Mouse (Mus musculus): ENCODE measurements around the gene Dus3l. TPM values are rescaled to one million over a fixed set of nuclear protein-coding genes. Genes with fewer than 3 reads are reported as not detected.
A peak's percentile ranks its signal among the peaks of the same experiment; 100 is the strongest.

Dus3l gene
- total RNA-seq, 2 experiments from 2014 or later: 80.0 to 90.4 TPM

DNA sequence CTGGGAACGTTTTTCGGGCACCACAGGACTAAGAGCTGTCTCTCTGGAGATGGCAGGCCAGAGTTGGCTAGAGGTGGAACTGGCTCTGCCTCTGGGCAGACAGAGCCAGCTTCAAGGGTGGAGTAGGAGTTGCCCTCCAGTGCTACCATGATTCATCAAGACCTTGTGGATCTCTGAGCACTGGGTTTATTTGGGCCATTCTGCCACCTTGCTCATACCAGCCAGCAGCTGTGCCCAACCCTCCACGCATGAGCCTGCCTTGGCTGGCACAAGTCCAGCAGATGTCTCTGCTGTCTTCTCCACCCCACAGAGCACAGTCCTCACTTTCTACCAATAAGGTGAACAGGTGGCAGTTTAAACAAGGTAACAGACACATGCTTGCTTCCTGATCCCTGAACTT, 24.3 kb downstream of the Dus3l start:
- intact Hi-C loops (cut with DNase I): no loop called here

DNA sequence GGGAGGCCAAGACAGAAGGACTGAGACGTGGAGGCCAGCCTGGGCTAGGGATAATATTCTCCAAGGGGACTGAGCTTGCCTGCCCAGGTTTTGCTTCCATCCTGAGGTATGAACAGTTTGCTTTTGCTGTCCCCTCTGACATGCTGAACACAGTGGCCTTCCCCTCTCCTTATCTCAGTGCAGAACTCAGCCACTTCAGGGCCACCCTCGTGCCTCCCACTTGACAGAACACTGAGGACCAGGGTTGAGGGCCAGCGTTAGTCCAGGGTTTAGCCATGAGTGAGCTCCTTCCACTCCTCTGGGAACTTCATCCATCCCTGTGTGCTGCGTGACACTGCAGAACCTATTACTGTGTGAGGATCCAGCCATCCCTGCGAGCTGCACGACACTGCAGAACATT, 24.7 kb downstream of the Dus3l start:
- DNase-seq: no peak
- intact Hi-C loops (cut with DNase I): no loop called here

More for the DNA sequence above, 24.3 kb downstream of the Dus3l start:
- DNase-seq: no peak

DNA sequence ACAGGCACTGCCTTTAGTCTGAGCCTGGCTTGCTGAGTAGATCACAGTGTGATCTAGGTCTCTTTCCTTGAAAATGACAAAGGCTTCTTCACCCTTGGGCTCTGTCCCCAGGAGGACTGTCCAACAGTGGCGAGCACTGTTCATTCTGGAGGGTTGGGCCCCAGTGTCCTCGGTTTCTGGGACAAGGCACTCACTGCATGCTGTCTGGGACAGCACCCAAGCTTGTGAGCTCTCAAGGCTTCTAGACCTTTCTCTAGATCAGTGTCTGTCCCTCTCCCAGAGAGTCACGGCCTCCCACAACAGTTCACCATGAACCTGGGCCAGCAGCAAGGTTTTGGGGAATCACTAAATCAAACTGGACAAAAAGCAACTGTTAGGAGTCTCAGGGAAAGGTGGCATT, 28.0 kb downstream of the Dus3l start:
- intact Hi-C loops (cut with DNase I): no loop called here
- DNase-seq: no peak

DNA sequence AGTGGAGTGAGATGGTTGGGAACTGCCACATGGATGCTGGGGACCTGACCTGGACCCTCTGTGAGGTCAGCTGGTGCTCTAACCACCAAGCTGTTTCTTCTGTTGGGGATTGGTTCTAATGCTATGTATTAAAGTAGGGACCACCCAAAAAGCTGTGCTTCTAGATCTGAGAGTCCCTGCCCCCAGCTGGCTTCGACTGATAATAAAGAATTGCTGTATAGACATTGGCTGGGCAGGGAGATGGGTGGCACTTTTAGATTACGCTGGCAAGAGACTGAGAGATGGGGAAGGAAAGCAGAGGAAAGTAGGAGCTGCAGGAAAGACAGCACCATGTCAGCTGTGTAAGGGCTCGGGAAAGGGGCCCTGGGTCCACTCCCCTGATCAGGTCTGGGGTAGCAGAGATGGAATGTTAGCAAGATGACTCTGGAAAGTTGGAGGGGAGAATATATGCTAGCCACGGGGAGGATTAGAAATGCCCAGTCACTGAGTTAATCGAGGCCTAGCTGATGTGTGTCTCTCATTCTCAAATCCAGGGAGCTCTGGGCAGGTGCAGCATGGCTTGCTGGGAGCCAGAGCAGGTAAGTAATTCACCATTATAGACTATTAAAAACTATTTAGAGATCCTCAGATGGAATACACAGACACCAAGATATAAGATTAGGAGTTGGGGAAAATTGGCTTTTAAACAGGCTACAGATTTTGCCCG, 29.2 kb downstream of the Dus3l start:
- intact Hi-C loops (cut with DNase I): no loop called here
- no peak for DNase-seq

DNA sequence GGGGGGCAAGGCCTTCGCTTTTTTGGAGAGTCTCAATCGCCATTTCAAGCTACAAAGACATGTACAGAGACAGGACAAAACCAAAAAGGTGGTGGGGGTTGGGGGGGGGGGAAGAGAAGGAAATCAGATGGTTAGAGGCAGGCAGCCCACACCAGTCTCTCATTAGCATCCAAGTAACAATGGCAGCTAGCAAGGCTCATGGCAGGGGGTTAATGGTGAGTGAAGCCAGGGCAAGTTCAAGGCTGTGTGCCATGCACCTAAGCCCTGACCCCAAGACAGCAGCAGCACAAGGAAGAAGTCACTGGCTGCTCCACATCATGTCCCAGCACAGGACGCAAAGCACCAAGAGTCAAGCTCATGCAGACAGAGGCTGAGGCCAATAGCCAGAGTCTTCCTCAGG, 34.7 kb downstream of the Dus3l start:
- intact Hi-C loops (cut with DNase I): no loop called here
- no peak for DNase-seq

DNA sequence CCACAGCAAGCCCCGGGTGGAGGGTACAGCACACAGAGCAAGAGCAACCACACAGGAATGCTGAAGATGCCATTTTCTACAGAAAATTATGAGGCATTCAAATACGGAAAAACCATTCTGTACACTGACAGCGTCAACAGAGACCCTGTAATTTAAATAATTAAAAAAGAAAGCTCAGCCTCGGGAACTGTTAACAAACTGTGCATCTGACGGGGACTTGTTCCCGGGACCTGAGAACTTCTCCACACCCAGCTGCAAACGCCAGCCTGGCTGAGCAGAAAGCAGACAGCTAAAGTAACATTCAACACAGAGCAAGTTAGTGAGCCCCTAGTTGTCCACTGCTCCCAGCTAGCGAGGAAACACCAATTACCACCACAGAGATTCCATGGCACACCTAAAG, 37.5 kb downstream of the Dus3l start:
- no peak for DNase-seq
- intact Hi-C loops (cut with DNase I): loop anchor here (10.0 kb wide), 1 partner anchor 533 kb away; no protein-coding TSS in a partner anchor

DNA sequence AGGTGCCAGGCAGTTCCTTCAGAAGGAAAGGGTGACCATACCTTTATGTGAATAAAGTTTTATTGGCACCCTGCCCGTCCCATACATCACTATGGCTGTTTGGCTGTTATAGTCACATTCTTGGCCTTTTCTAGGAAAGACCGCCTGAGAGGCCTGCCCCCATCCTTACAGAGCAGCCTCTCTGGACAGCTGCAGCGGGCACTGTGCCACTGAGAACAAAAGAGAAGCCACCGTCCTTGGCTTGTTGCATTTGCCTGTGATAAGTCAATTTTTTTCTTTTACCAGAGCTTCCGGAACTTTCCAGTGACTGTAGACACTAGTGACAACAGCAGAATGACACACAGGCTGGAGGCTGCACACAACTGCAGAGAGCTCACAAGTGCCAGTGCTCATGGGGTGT, 40.4 kb downstream of the Dus3l start:
- DNase-seq: peak; percentile 53
- intact Hi-C loops (cut with DNase I): loop anchor here (10.0 kb wide), 1 partner anchor 530 kb away; no protein-coding TSS in a partner anchor

DNA sequence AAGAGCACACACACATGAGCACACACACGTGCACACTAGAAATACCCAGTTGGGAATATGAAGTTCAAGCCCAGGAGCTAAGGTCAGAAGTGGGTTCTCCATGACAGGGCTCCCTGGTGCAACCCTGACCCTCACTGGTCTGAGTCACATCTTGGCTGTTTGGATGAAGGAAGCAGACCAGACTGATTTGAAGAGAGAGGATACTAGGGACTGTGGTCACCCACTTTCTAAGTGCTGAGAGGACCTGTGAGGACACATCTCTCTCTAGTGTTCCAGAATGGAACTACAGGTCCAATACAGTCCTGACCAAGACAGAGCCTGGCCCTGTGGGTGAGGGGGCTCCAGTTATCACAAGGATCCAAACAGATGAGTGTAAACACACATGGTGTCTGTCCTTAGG, 41.2 kb downstream of the Dus3l start:
- intact Hi-C loops (cut with DNase I): loop anchor here (10.0 kb wide), 1 partner anchor 529 kb away; no protein-coding TSS in a partner anchor
- DNase-seq: no peak

DNA sequence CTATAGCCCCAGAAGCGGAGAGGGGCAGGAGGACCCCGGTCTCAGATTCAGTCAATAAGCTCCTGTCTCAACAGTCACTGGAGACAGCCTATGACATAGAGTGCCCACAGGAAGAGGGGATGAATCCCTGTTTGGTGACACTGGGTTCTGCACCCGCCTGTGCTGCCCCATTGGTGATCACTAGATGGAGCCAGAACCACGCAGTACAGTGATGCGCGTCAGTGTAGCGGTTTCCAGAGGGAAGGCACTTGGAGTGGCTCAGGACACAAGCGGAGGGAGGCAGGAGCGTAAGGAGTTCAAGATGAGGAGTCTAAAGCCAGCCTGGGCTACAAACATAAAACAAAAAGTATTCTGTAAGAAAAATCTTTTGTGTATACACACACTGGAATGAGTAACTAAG, 44.0 kb downstream of the Dus3l start:
- peak; percentile 82 for DNase-seq
- intact Hi-C loops (cut with DNase I): loop anchor here (10.0 kb wide), 1 partner anchor 526 kb away; no protein-coding TSS in a partner anchor

DNA sequence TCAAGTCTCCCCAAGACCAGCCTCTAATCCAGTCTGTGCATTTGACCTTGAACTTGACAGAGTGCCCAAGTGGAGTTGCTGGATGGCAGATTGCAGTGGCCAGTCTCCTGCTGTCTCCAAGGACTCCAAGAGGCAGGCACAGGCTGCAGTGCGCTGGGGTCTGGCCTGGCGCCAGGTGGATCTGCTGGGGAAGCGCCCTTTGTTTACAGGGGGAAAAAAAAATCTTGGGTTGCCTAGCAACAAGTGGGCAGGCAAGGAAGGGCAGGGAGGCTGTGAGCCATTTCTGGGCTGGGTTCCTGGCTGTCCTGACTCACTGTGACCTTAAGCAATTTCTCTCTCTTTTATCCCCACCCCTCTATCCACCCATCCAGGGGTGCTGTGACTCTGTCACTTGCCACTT, 45.7 kb downstream of the Dus3l start:
- DNase-seq: peak; percentile 99
- intact Hi-C loops (cut with DNase I): loop anchor here (10.0 kb wide), 1 partner anchor 435 kb away; the partner anchor contains the start of genes Gpr108 and Trip10

DNA sequence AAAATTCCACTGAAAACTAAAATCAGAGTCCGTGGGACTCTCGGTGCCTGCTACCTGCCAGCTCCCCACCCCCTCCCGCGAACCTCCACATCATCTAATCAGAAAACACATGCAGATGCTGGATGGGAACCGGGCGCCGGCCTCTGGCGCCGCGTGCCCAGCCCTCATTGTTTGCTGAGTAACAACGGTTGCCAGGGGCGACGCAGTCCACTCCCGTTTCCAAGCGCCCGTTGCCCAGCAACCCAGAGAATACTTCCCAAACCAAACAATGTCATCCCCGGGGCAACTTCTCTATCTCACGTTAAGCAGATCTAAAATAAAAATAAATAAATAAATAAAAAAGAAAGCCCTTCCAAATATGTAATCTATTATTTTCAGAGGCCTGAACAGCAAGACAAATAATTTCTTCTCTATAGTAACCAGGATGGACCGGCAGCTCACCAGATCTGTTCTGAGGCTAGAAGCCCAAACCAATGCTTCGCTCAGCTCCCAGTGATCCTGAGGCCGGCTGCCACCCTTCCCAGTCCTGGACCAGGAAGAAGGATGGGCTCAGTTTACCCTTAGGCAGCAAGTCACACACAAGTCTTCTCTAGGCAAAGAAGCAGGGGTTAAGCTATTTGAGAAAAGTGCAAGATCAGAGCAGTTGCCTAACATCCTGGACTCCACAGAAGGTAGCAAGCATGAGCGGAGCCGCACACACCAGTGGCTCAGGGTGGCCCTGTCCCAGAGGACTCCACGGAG, 49.9 kb downstream of the Dus3l start:
- DNase-seq: peak; percentile 83
- intact Hi-C loops (cut with DNase I): loop anchor here (10.0 kb wide), 1 partner anchor 430 kb away; the partner anchor contains the start of genes Gpr108 and Trip10

DNA sequence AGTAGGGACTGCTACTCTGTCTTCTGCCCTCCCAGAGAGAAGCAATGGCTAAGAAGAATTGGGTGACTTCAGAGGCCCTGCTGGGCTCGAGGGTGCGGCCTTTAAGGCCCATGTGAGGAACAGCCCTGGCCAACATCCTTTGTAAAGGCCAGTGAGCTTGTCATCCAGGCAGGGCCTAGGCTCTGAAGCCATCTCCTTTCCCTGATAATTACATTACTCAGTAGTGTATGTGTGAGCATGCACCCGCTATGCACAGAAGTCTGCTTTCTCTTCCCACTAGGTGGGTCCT, 50.4 kb downstream of the Dus3l start:
- intact Hi-C loops (cut with DNase I): loop anchor here (10.0 kb wide), 1 partner anchor 430 kb away; the partner anchor contains the start of genes Gpr108 and Trip10
- no peak for DNase-seq

DNA sequence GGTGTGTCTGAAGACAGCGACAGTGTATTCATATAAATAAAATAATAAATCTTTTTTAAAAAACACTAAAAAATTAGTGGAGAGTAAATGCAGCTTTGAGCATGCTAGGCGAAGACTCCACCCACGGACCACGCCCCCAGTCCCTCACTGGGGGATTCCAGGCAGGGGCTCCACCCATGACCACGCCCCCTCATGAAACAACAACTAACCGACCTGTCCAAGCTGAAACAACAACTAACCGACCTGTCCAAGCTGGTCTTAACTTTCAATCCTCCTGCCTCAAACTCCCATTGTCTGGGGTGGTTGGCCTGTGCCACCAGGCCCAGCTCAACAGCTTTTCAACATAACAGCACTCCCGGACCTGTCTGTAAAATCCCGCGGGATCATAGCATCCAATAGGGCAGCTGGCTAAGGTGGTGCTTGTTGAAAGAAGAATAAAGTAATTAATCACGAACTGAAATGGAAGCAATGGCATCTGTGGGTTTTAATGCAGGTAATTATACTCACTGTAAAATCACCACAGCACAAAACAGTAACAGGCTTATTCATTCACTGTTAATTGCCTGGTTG, 53.6 kb downstream of the Dus3l start:
- intact Hi-C loops (cut with DNase I): loop anchor here (10.0 kb wide), 1 partner anchor 427 kb away; the partner anchor contains the start of genes Gpr108 and Trip10
- no peak for DNase-seq

DNA sequence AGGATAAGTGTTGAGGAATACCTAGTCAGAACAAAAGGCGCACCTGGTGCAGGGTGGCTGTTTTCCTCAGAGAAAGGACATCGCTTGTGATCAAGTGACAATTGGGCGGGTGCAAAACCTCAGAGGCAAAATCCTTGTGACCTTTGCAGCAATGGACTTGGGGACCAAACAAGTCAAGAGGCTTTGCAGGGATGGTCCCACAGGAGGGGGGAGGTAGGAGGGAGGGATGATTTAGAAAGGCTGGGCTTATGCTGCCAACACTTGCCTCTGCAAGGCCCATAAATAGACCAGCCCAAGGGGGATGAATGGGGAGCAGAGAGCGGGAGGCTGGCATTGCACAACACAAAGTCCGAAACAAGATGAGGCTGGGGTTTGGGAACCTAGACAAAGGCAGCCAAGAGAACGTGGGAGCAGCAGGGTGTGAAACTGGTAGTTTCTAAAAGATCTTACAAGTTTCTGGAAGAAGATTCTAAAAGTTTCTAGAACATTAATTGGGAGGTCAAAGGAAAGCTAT, 54.5 kb downstream of the Dus3l start:
- DNase-seq: no peak
- intact Hi-C loops (cut with DNase I): loop anchor here (10.0 kb wide), 1 partner anchor 426 kb away; the partner anchor contains the start of genes Gpr108 and Trip10

Other genes starting within 250 kb of the Dus3l start
- 1 to 10 TPM; 1.9 to 2.2 TPM for gene Gm20219, start 210.4 kb upstream of the Dus3l start, total RNA-seq (2021)
- 100 to 1,000 TPM; 105 to 107 TPM for gene Safb2, start 180.2 kb upstream of the Dus3l start, total RNA-seq (2021)
- 100 to 1,000 TPM; 173 to 188 TPM for gene Safb, start 179.9 kb upstream of the Dus3l start, total RNA-seq (2021)
- 100 to 1,000 TPM; 119 to 135 TPM for gene 2410015M20Rik, start 155.0 kb upstream of the Dus3l start, total RNA-seq (2021)
- 100 to 1,000 TPM; 563 to 595 TPM for gene Rpl36, start 151.3 kb upstream of the Dus3l start, total RNA-seq (2021)
- 10 to 100 TPM; 61.5 to 63.4 TPM for gene Lonp1, start 137.9 kb upstream of the Dus3l start, total RNA-seq (2021)
- gene Catsperd, start 136.6 kb upstream of the Dus3l start, total RNA-seq (2021): 1 to 10 TPM; 1.3 to 2.2 TPM
- gene Ranbp3, start 91.5 kb upstream of the Dus3l start, total RNA-seq (2021): 100 to 1,000 TPM; 102 to 112 TPM
- gene Ndufa11, start 47.0 kb upstream of the Dus3l start, total RNA-seq (2021): 100 to 1,000 TPM; 187 to 194 TPM
- gene Vmac, start 46.7 kb upstream of the Dus3l start, total RNA-seq (2021): 10 to 100 TPM; 10.8 to 12.6 TPM
- 1 to 10 TPM; 1.2 to 1.3 TPM for gene Nrtn, start 7.2 kb upstream of the Dus3l start, total RNA-seq (2021)
- gene Prr22, start 5.5 kb downstream of the Dus3l start, total RNA-seq (2021): 1 to 10 TPM; 1.2 TPM
- gene Rfx2, start 66.3 kb downstream of the Dus3l start, total RNA-seq (2021): 1 to 10 TPM; 2.4 to 3.4 TPM
- gene Acsbg2, start 109.7 kb downstream of the Dus3l start, total RNA-seq (2021): not detected
- gene 1700061G19Rik, start 110.7 kb downstream of the Dus3l start, total RNA-seq (2021): under 1 TPM; 0.16 to 0.56 TPM
- gene Mllt1, start 170.7 kb downstream of the Dus3l start, total RNA-seq (2021): 100 to 1,000 TPM; 104 to 114 TPM
- gene Acer1, start 217.4 kb downstream of the Dus3l start, total RNA-seq (2021): not detected
- gene Clpp, start 225.5 kb downstream of the Dus3l start, total RNA-seq (2021): 10 to 100 TPM; 46.2 to 49.1 TPM
- gene Alkbh7, start 232.6 kb downstream of the Dus3l start, total RNA-seq (2021): 10 to 100 TPM; 28.2 to 32.3 TPM
- not detected for gene Pspn, start 235.3 kb downstream of the Dus3l start, total RNA-seq (2021)
- 10 to 100 TPM; 50.8 to 51.0 TPM for gene Gtf2f1, start 246.5 kb downstream of the Dus3l start, total RNA-seq (2021)
- not detected for gene Gm17949, start 246.7 kb downstream of the Dus3l start, total RNA-seq (2021)